Mouse (Mus musculus): ENCODE measurements around the gene Adgrb2.

Adgrb2 gene

GRCm38 (mm10) chr4:130031146-130031545, 46.5 kb downstream of the Adgrb2 start:
- DNase-seq (ENCODE audit: low read depth, low spot score) = no peak

GRCm38 (mm10) chr4:130033496-130033895, 48.8 kb downstream of the Adgrb2 start:
- no peak for DNase-seq (ENCODE audit: low read depth, low spot score)

GRCm38 (mm10) chr4:130036112-130036511, 51.4 kb downstream of the Adgrb2 start:
- DNase-seq (ENCODE audit: low read depth, low spot score) = peak; percentile 16

GRCm38 (mm10) chr4:130036573-130037401, 52.1 kb downstream of the Adgrb2 start:
- DNase-seq (ENCODE audit: low read depth, low spot score) = no peak

- DNase-seq (ENCODE audit: low read depth, low spot score) = no peak
Observed at GRCm38 (mm10) chr4:130039351-130039750, 54.7 kb downstream of the Adgrb2 start.

- DNase-seq (ENCODE audit: low read depth, low spot score) = no peak
Observed at GRCm38 (mm10) chr4:130041076-130041475, 56.4 kb downstream of the Adgrb2 start.

- DNase-seq (ENCODE audit: low read depth, low spot score) = peak; percentile 62
Observed at GRCm38 (mm10) chr4:130044211-130044610, 59.5 kb downstream of the Adgrb2 start.

GRCm38 (mm10) chr4:130045609-130046008, 60.9 kb downstream of the Adgrb2 start:
- DNase-seq (ENCODE audit: low read depth, low spot score) = no peak

GRCm38 (mm10) chr4:130047331-130048202, 62.9 kb downstream of the Adgrb2 start, which contains the start of gene Col16a1:
TSS of gene Col16a1 (plus strand) at chr4:130047840.
- no peak for DNase-seq (ENCODE audit: low read depth, low spot score)

- no peak for DNase-seq (ENCODE audit: low read depth, low spot score)
Observed at GRCm38 (mm10) chr4:130048203-130048479, 63.5 kb downstream of the Adgrb2 start.

- no peak for DNase-seq (ENCODE audit: low read depth, low spot score)
Observed at GRCm38 (mm10) chr4:130050056-130050824, 65.6 kb downstream of the Adgrb2 start.

GRCm38 (mm10) chr4:130052283-130052682, 67.6 kb downstream of the Adgrb2 start:
- DNase-seq (ENCODE audit: low read depth, low spot score) = no peak

- DNase-seq (ENCODE audit: low read depth, low spot score) = no peak
Observed at GRCm38 (mm10) chr4:130053111-130053510, 68.4 kb downstream of the Adgrb2 start.

- no peak for DNase-seq (ENCODE audit: low read depth, low spot score)
Observed at GRCm38 (mm10) chr4:130054727-130055126, 70.1 kb downstream of the Adgrb2 start.

- DNase-seq (ENCODE audit: low read depth, low spot score) = no peak
Observed at GRCm38 (mm10) chr4:130055160-130056010, 70.7 kb downstream of the Adgrb2 start.

- DNase-seq (ENCODE audit: low read depth, low spot score) = no peak
Observed at GRCm38 (mm10) chr4:130056011-130056322, 71.3 kb downstream of the Adgrb2 start.

GRCm38 (mm10) chr4:130056471-130056870, 71.8 kb downstream of the Adgrb2 start:
- DNase-seq (ENCODE audit: low read depth, low spot score) = no peak

- no peak for DNase-seq (ENCODE audit: low read depth, low spot score)
Observed at GRCm38 (mm10) chr4:130060937-130061336, 76.3 kb downstream of the Adgrb2 start.

GRCm38 (mm10) chr4:130063191-130063590, 78.5 kb downstream of the Adgrb2 start:
- no peak for DNase-seq (ENCODE audit: low read depth, low spot score)

- DNase-seq (ENCODE audit: low read depth, low spot score) = peak; percentile 49
Observed at GRCm38 (mm10) chr4:130066816-130067215, 82.1 kb downstream of the Adgrb2 start.

GRCm38 (mm10) chr4:130070523-130070922, 85.9 kb downstream of the Adgrb2 start:
- no peak for DNase-seq (ENCODE audit: low read depth, low spot score)

Measured in A20 (cell line).